Mouse (Mus musculus) urinary bladder, postnatal 10 days (tissue): ENCODE results near the gene Sftpa1.

Experiments used
- DNase-seq: peaks from one replicate; pipeline ENCODE4 v3.0.0; 2022; ENCODE audit warnings: low spot score

Gene Sftpa1

DNA sequence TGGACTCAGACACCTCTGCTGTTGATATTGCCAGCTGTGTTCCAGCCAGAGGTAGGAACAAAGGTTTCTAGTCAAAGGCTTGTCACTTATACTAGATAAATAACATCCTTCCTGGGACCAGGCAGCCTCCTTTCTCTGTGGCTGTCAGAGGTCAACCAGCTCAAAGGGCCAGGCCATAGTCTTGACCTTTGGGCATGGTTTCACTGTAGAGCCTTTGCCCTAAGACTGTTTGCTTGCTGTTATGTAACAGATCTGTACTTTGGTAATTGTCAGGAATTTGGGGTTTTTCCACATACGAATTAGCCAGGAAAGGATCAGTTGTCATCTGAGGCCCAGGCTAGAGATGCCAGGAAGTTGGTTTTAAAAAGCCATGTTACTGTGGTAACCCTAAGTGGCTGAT lies 29.2 kb downstream of the Sftpa1 start:
- DNase-seq = no peak

DNA sequence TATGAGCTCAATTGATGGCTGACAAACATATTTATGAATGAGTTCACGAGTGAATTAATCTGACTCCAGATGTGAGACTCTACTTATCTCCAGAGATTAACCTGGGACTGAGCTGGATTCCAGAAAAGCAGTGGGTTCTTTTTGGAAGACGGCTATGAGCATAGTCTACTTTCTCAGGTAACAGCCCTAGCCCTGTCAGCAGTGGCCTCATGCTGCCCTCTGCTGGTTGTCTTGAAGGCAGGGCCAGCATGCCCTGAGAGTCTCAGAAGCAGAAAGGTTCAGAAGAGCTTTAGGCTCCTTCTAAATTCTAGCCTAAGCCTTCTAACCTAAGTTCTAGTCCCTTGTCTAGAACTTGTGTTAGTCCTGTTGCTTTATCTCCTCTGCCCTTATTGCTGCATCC lies 31.1 kb downstream of the Sftpa1 start:
- no peak for DNase-seq

DNA sequence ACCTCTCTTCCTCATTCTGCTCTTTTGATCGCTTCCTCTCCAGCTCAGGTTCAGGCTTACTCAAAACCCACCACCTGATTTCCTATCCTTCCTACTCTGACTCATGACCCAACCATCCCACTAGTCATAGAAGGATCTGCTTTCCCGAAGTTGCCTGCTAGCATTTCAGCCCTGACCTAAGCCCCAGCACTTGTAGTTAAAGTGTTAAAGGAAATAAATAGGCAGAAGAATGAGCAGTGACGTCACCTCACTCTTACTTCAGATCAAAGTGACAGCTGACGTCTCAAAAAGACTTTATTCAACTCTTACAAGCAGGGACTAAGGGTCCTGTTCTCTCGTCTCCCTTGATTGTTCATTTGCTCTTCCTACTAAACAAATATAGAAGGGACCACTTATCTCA lies 35.7 kb downstream of the Sftpa1 start:
- DNase-seq = no peak

DNA sequence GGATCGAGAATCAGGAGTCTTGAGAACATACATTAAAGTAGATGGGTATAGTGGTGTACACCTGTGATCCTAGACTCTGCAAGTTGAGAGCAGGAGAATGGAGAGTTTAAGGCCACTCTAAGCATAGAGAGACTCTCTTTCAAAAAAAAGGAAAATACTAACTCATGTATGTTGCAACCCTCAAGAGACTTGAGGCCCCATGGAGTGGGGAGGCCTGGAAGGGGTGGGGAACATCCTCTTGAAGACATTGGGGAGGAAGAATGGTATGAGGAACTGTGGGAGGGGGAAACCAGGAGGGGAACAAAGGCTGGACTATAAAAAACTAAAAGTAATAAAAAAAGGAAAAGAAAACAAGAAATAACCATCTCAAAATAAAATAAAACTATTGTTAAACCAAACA lies 37.0 kb downstream of the Sftpa1 start:
- DNase-seq = no peak

DNA sequence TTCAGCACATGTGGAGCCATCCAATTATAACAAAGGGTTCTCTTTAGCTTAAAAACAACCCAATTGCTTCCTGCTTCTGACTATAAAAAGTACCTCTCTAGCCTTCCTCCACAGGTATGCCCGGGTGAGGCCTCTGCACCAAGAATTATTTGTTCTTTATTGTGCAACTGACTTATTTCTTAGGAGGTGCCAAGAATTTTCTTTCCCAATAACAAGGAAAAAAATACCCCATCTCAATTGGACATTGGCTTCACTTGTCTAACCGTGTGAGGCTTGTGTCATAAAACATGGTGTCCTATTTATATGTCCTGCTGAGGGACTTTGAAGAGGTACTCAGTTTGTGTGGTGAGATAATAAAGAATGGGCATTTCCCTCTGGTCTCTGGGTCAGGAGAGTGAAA lies 38.9 kb downstream of the Sftpa1 start:
- DNase-seq = no peak

DNA sequence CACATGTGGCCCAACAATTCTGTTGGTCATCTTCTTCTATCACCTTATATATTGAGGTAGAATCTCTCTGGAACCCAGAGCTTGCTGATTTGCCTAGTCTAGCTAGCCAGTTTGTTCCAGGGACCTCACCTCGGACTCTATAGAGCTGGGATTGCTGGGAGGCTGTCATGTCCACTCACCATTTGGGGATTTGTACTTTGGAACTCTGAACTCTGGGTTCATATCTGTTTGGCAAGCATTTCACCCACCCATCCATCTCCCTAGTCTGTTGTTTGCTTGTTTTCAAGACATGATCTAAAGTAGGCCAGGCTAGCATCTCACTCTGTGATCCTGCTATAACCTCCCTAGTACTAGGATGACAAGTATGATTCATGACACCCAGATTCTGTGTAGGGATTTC lies 43.2 kb downstream of the Sftpa1 start:
- no peak for DNase-seq

DNA sequence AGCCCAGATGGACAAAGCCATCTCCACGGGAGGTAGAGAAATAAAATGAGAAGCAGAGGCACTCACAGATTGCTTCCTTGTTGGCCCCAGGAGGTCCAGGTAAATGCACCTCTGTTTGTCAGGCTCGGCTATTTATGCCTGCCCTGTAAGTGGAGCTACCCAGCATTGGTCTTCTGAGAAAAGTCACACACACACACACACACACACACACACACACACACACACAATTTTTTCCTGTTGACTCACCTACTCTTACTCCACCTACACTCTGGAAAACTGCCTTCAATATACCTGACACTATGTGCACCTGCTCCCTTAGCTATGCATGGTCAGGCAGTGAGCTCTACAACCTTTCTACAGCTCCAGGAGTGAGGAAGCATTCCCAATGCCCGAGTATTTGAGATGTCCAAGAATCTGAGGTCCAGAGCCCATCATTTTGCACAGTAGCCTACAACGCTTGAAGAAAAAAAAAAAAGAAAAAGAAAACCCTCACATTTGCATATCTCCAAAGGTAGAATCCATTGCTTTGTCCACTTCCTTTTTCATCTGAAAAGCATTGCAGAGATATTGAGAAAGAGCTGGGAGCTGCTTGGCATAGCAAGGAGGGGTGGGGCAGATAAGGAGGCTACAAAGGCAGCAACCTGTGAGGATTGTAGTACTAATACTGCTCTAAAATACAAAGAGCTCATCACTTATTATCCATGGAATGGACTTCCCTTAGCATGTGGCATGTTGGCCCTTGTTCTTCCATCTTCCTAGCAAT lies 53.7 kb downstream of the Sftpa1 start, which contains the start of gene Sftpd:
Gene Sftpd, minus strand, starts transcription at position 91 of the 763 bp plus-strand sequence.
- DNase-seq = no peak
